Comparison of ENCODE assay signal across 8 mouse cellular contexts in genomic region chr2:127142031-127142430, GRCm38 (mm10). TPM values are rescaled to one million over a fixed set of nuclear protein-coding genes. Genes with fewer than 3 reads are reported as not detected.
DNase-seq lines count a peak whose midpoint lies in the region; ATAC-seq lines count a peak whose summit lies in the region.

No protein-coding gene starts in this region.

- H3K4me3 ChIP-seq in neural tube, embryonic 11.5 days (ENCODE audit: low read depth, low read length): no peak overlapping the region
- H3K4me3 ChIP-seq in heart, embryonic 13.5 days: peak overlapping the region; percentile 64
- peak overlapping the region; percentile 66; the same call in 1 of the 2 replicates for H3K4me3 ChIP-seq in limb, embryonic 15.5 days
- H3K4me3 ChIP-seq in stomach, embryonic 16.5 days (replicated peaks; ENCODE audit: low read length): peak overlapping the region; percentile 73

- DNase-seq in neural tube, embryonic 11.5 days (ENCODE audit: low spot score): no peak
- no peak for DNase-seq in neural tube, embryonic 10.5 days (ENCODE audit: extremely low spot score, low spot score)
- DNase-seq in cerebellum, adult 11-12 months: no peak

- no peak overlapping the region for H3K27ac ChIP-seq in neural tube, embryonic 11.5 days (ENCODE audit: low read depth, low read length)
- no peak overlapping the region for H3K27ac ChIP-seq in heart, embryonic 13.5 days (replicated peaks)
- no peak overlapping the region for H3K27ac ChIP-seq in limb, embryonic 15.5 days
- H3K27ac ChIP-seq in stomach, embryonic 16.5 days (ENCODE audit: low read length): no peak overlapping the region

- peaks cover 9% of the 10 kb centered on the region for H3K4me1 ChIP-seq in neural tube, embryonic 11.5 days (ENCODE audit: control insufficient read depth, insufficient read depth, low read length)
- peaks cover 37% of the 10 kb centered on the region for H3K4me1 ChIP-seq in heart, embryonic 13.5 days
- peaks cover 35% of the 10 kb centered on the region for H3K4me1 ChIP-seq in limb, embryonic 15.5 days
- H3K4me1 ChIP-seq in stomach, embryonic 16.5 days (ENCODE audit: control insufficient read depth, insufficient read depth, low read length): peaks cover 20% of the 10 kb centered on the region

- H3K9ac ChIP-seq in neural tube, embryonic 11.5 days (ENCODE audit: low read length): no peak overlapping the region; the same call in 1 of the 2 replicates
- H3K9ac ChIP-seq in heart, embryonic 13.5 days: peak overlapping the region; percentile 82; the same call in 1 of the 2 replicates
- H3K9ac ChIP-seq in limb, embryonic 15.5 days: no peak overlapping the region
- peak overlapping the region; percentile 83 for H3K9ac ChIP-seq in stomach, embryonic 16.5 days (ENCODE audit: low read length)

- no peaks in the 10 kb centered on the region for H3K9me3 ChIP-seq in neural tube, embryonic 11.5 days (ENCODE audit: control insufficient read depth, low read length)
- no peaks in the 10 kb centered on the region for H3K9me3 ChIP-seq in heart, embryonic 13.5 days
- H3K9me3 ChIP-seq in limb, embryonic 15.5 days: no peaks in the 10 kb centered on the region
- 0 out of 2 replicates have a peak, but pooled peaks cover 3% of the 10 kb centered on the region for H3K9me3 ChIP-seq in stomach, embryonic 16.5 days (replicated peaks; ENCODE audit: control insufficient read depth, low read length)

- peak overlapping the region; percentile 80 for H3K4me2 ChIP-seq in neural tube, embryonic 11.5 days (ENCODE audit: low read depth)
- peak overlapping the region; percentile 88 for H3K4me2 ChIP-seq in heart, embryonic 13.5 days
- peak overlapping the region; percentile 76 for H3K4me2 ChIP-seq in limb, embryonic 15.5 days
- H3K4me2 ChIP-seq in stomach, embryonic 16.5 days (ENCODE audit: low read depth, low read length): peak overlapping the region; percentile 84

- H3K36me3 ChIP-seq in neural tube, embryonic 11.5 days (ENCODE audit: control insufficient read depth, insufficient read depth, low read length): no peaks in the 10 kb centered on the region; the same call in 1 of the 2 replicates
- peaks cover 29% of the 10 kb centered on the region for H3K36me3 ChIP-seq in heart, embryonic 13.5 days
- peaks cover 23% of the 10 kb centered on the region for H3K36me3 ChIP-seq in limb, embryonic 15.5 days
- H3K36me3 ChIP-seq in stomach, embryonic 16.5 days (ENCODE audit: control insufficient read depth, insufficient read depth, low read length): peaks cover 10% of the 10 kb centered on the region; the same call in 1 of the 2 replicates

- no peaks in the 10 kb centered on the region for H3K27me3 ChIP-seq in neural tube, embryonic 11.5 days (ENCODE audit: control insufficient read depth, insufficient read depth, low read length)
- peaks cover 10% of the 10 kb centered on the region; the same call in 1 of the 2 replicates for H3K27me3 ChIP-seq in heart, embryonic 13.5 days (replicated peaks)
- no peaks in the 10 kb centered on the region for H3K27me3 ChIP-seq in limb, embryonic 15.5 days
- H3K27me3 ChIP-seq in stomach, embryonic 16.5 days (ENCODE audit: control insufficient read depth, insufficient read depth, low read length): no peaks in the 10 kb centered on the region

- WGBS in neural tube, embryonic 11.5 days: 83% methylated on average over 10 of the region's 10 CpGs
- 75% methylated on average over 10 of the region's 10 CpGs for WGBS in heart, embryonic 13.5 days
- 81% methylated on average over 10 of the region's 10 CpGs for WGBS in limb, embryonic 15.5 days
- 80% methylated on average over 10 of the region's 10 CpGs for WGBS in stomach, embryonic 16.5 days

- ATAC-seq in neural tube, embryonic 11.5 days (ENCODE audit: insufficient read depth, low FRiP score, low TSS enrichment): no peak
- no peak for ATAC-seq in heart, embryonic 13.5 days (ENCODE audit: extremely low read depth, insufficient number of reproducible peaks, low FRiP score, low TSS enrichment)
- no peak for ATAC-seq in limb, embryonic 15.5 days (ENCODE audit: insufficient number of reproducible peaks, low FRiP score, low TSS enrichment, low read depth)
- ATAC-seq in stomach, embryonic 16.5 days (ENCODE audit: insufficient read depth, low FRiP score): no peak
- ATAC-seq in erythroid progenitor cell, adult 5-6 weeks (replicated peaks; ENCODE audit: low FRiP score, poor library complexity, severe bottlenecking): no peak
- no peak for ATAC-seq in inflammation-experienced regulatory T-cells, adult 6 months

RNA-seq across cellular contexts. Expression of gene Itpripl1, which starts 1.2 kb away (rescaled TPM):
- polyA plus RNA-seq in neural tube, embryonic 11.5 days (2014; fragmentation: Nextera tagmentation; extraction: Ambion mirVana): 15.6 and 15.7 TPM in 2 replicates
- 11.6 and 12.4 TPM in 2 replicates for polyA plus RNA-seq in heart, embryonic 13.5 days (2015; fragmentation: Nextera tagmentation; extraction: Ambion mirVana)
- polyA plus RNA-seq in limb, embryonic 15.5 days (2015; fragmentation: Nextera tagmentation; extraction: Ambion mirVana): 26.0 and 26.8 TPM in 2 replicates
- polyA plus RNA-seq in stomach, embryonic 16.5 days (2015; fragmentation: Nextera tagmentation; extraction: Ambion mirVana): 28.0 and 29.7 TPM in 2 replicates
- total RNA-seq in erythroid progenitor cell, adult 5-6 weeks (2015; ENCODE audit: low replicate concordance): 8.0 and 10.8 TPM in 2 replicates
- total RNA-seq in erythroid progenitor cell, adult 5-6 weeks (2017; ENCODE audit: low replicate concordance): 2.2 and 2.4 TPM in 2 replicates
- polyA plus RNA-seq in inflammation-experienced regulatory T-cells, adult 6 months (2017; shearing (Covaris generic)): 10 to 100 TPM; 54.1 to 78.4 (median 55.1) TPM

RNA-seq across cellular contexts. Expression of gene Ncaph, which starts 8.3 kb away (rescaled TPM):
- polyA plus RNA-seq in neural tube, embryonic 11.5 days (2014; fragmentation: Nextera tagmentation; extraction: Ambion mirVana): 96.7 and 103 TPM in 2 replicates
- 51.2 and 53.3 TPM in 2 replicates for polyA plus RNA-seq in heart, embryonic 13.5 days (2015; fragmentation: Nextera tagmentation; extraction: Ambion mirVana)
- polyA plus RNA-seq in limb, embryonic 15.5 days (2015; fragmentation: Nextera tagmentation; extraction: Ambion mirVana): 61.3 and 62.5 TPM in 2 replicates
- polyA plus RNA-seq in stomach, embryonic 16.5 days (2015; fragmentation: Nextera tagmentation; extraction: Ambion mirVana): 66.1 and 71.3 TPM in 2 replicates
- 160 and 195 TPM in 2 replicates for total RNA-seq in erythroid progenitor cell, adult 5-6 weeks (2015; ENCODE audit: low replicate concordance)
- 202 and 244 TPM in 2 replicates for total RNA-seq in erythroid progenitor cell, adult 5-6 weeks (2017; ENCODE audit: low replicate concordance)
- 10 to 100 TPM in 1 of 3 experiments, 1 to 10 TPM in 2; 4.9 to 62.0 (median 8.0) TPM for polyA plus RNA-seq in inflammation-experienced regulatory T-cells, adult 6 months (2017; shearing (Covaris generic))

Comparison
In these comparisons a context has a peak if more than half of its experiments do, and no peak if none do; other contexts are left out.
1. H3K9ac ChIP-seq: peak in heart, embryonic 13.5 days (single experiment) and stomach, embryonic 16.5 days (single experiment); none in neural tube, embryonic 11.5 days (single experiment) and limb, embryonic 15.5 days (single experiment).
2. Peak in every context shown above with its lines, with median percentiles within 50 percentile points of each other: H3K4me2 ChIP-seq.